Mouse (Mus musculus): ENCODE results near the gene Tnrc6c.

- peak; percentile 30 for TF ChIP-seq CTCF (conservative IDR thresholded peaks at IDR 0.05; ENCODE audit: low read length)
- TF ChIP-seq NANOG (IDR thresholded peaks at IDR 0.05; ENCODE audit: borderline replicate concordance, low read length), result no peak
- TF ChIP-seq POU5F1 (IDR thresholded peaks at IDR 0.05; ENCODE audit: borderline replicate concordance, low read length), result no peak
Measured at GRCm38 (mm10) chr11:117674531-117674930, 20.4 kb downstream of the Tnrc6c start.
